Mouse (Mus musculus): ENCODE results near the gene Irf2.
"Not testable (repeated sequence)": the region's sequence is repeated elsewhere in the genome, so short reads cannot be mapped to it uniquely, and the experiment has no call there.

The Irf2 gene

GRCm38 (mm10) chr8:46729671-46730070 lies 9.9 kb upstream of the Irf2 start:
- DNase-seq: not testable (repeated sequence)

- no peak for DNase-seq
Measured at GRCm38 (mm10) chr8:46732381-46732915, 7.1 kb upstream of the Irf2 start.

GRCm38 (mm10) chr8:46733603-46734002 lies 5.9 kb upstream of the Irf2 start:
- no peak for DNase-seq

GRCm38 (mm10) chr8:46735505-46735904 lies 4.0 kb upstream of the Irf2 start:
- no peak for DNase-seq

- DNase-seq: no peak
Measured at GRCm38 (mm10) chr8:46736260-46736659, 3.3 kb upstream of the Irf2 start.

- no peak for DNase-seq
Measured at GRCm38 (mm10) chr8:46737421-46737820, 2.1 kb upstream of the Irf2 start.

GRCm38 (mm10) chr8:46737907-46738306 lies 1.6 kb upstream of the Irf2 start:
- DNase-seq: peak; percentile 31 to 39

GRCm38 (mm10) chr8:46738601-46739000 lies 931 bp upstream of the Irf2 start:
- DNase-seq: no peak

- DNase-seq: no peak
Measured at GRCm38 (mm10) chr8:46739956-46740512, 502 bp downstream of the Irf2 start.

GRCm38 (mm10) chr8:46740513-46741280 lies 1.2 kb downstream of the Irf2 start:
- DNase-seq: peak; percentile 77 to 88

- DNase-seq: peak; percentile 60 to 77
Measured at GRCm38 (mm10) chr8:46741281-46741791, 1.8 kb downstream of the Irf2 start.

- DNase-seq: no peak
Measured at GRCm38 (mm10) chr8:46741991-46742690, 2.6 kb downstream of the Irf2 start.

- no peak for DNase-seq
Measured at GRCm38 (mm10) chr8:46742691-46743082, 3.2 kb downstream of the Irf2 start.

- no peak for DNase-seq
Measured at GRCm38 (mm10) chr8:46745464-46745863, 5.9 kb downstream of the Irf2 start.

- no peak for DNase-seq
Measured at GRCm38 (mm10) chr8:46747311-46747980, 7.9 kb downstream of the Irf2 start.

GRCm38 (mm10) chr8:46750000-46750399 lies 10.5 kb downstream of the Irf2 start:
- DNase-seq: no peak

GRCm38 (mm10) chr8:46750566-46750965 lies 11.0 kb downstream of the Irf2 start:
- DNase-seq: no peak

- no peak for DNase-seq
Measured at GRCm38 (mm10) chr8:46751151-46751550, 11.6 kb downstream of the Irf2 start.

GRCm38 (mm10) chr8:46752986-46753385 lies 13.5 kb downstream of the Irf2 start:
- DNase-seq: no peak

- no peak for DNase-seq
Measured at GRCm38 (mm10) chr8:46754355-46754754, 14.8 kb downstream of the Irf2 start.

GRCm38 (mm10) chr8:46755731-46756333 lies 16.3 kb downstream of the Irf2 start:
- no peak for DNase-seq

GRCm38 (mm10) chr8:46757613-46758012 lies 18.1 kb downstream of the Irf2 start:
- DNase-seq: no peak

Measured in kidney, postnatal 4 days (tissue).